ENCODE assay signal across 10 mouse cellular contexts in genomic region chr5:28859604-28860371, GRCm38 (mm10).
DNase-seq lines count a peak whose midpoint lies in the region; ATAC-seq and TF ChIP-seq lines count a peak whose summit lies in the region.
"Had no signal": no experiment of that assay in that cellular context is flagged by ENCODE, and none has a peak within 500 bp of the region (broad histone marks: within the 10 kb centered on the region; RNA-seq: fewer than 3 reads in every experiment).

No protein-coding gene starts in this region.

- H3K27me3 ChIP-seq in forebrain, embryonic 10.5 days (ENCODE audit: poor library complexity, severe bottlenecking) = no peaks in the 10 kb centered on the region
- no peaks in the 10 kb centered on the region for H3K27me3 ChIP-seq in midbrain, embryonic 15.5 days (replicated peaks)

- H3K4me2 ChIP-seq in midbrain, embryonic 15.5 days = no peak overlapping the region

- DNase-seq in ZHBTc4 (ENCODE audit: low read depth, low spot score) = peak; percentile 24
- peak; percentile 27 for DNase-seq in forebrain, embryonic 10.5 days (ENCODE audit: extremely low spot score, low spot score)
- peak; percentile 66 to 76 for DNase-seq in layer of hippocampus, adult 8-10 months (ENCODE audit: low spot score in 2 of 2)
- DNase-seq in kidney, adult 11 months = no peak
- DNase-seq in kidney, adult 18-20 months = no peak
- no peak for DNase-seq in gastrocnemius, adult 2 months

- H3K9ac ChIP-seq in midbrain, embryonic 15.5 days = no peak overlapping the region

- no peaks in the 10 kb centered on the region for H3K9me3 ChIP-seq in forebrain, embryonic 10.5 days
- H3K9me3 ChIP-seq in midbrain, embryonic 15.5 days = no peaks in the 10 kb centered on the region
- H3K9me3 ChIP-seq: G1E had no signal

- peaks cover 12% of the 10 kb centered on the region for H3K4me1 ChIP-seq in forebrain, embryonic 10.5 days
- peaks cover 25% of the 10 kb centered on the region for H3K4me1 ChIP-seq in midbrain, embryonic 15.5 days

- peak overlapping the region; percentile 60; the same call in 1 of the 2 replicates for H3K27ac ChIP-seq in forebrain, embryonic 10.5 days
- H3K27ac ChIP-seq in midbrain, embryonic 15.5 days = peak overlapping the region; percentile 83
- H3K27ac ChIP-seq in gastrocnemius, adult 2 months = no peak overlapping the region

- no peaks in the 10 kb centered on the region for H3K36me3 ChIP-seq in forebrain, embryonic 10.5 days (replicated peaks)
- H3K36me3 ChIP-seq in midbrain, embryonic 15.5 days (replicated peaks) = no peaks in the 10 kb centered on the region
- H3K36me3 ChIP-seq: G1E had no signal

- peak; percentile 96 for ATAC-seq in midbrain, embryonic 15.5 days (replicated peaks)
- ATAC-seq in erythroid progenitor cell, adult 5-6 weeks (replicated peaks; ENCODE audit: low FRiP score, poor library complexity, severe bottlenecking) = no peak
- ATAC-seq: inflammation-experienced regulatory T-cells, adult 6 months had no signal

- TF ChIP-seq CTCF in gastrocnemius, adult 2 months (IDR thresholded peaks at IDR 0.05) = no peak

- H3K4me3 ChIP-seq in forebrain, embryonic 10.5 days = no peak overlapping the region
- no peak overlapping the region for H3K4me3 ChIP-seq in midbrain, embryonic 15.5 days
- no peak overlapping the region for H3K4me3 ChIP-seq in gastrocnemius, adult 2 months

- 79% methylated on average over 9 of the region's 9 CpGs for WGBS in forebrain, embryonic 10.5 days
- WGBS in midbrain, embryonic 15.5 days = 40% methylated on average over 9 of the region's 9 CpGs

- intact Hi-C loops in gastrocnemius, adult 2 months (cut with DNase I) = no loop called here

Comparison
In these comparisons a context has a peak if more than half of its experiments do, and no peak if none do; other contexts are left out.
1. DNase-seq: peak in ZHBTc4 (single experiment), forebrain, embryonic 10.5 days (single experiment) and layer of hippocampus, adult 8-10 months (2 of 2); none in kidney, adult 11 months (single experiment), kidney, adult 18-20 months (single experiment) and gastrocnemius, adult 2 months (single experiment).